Mouse (Mus musculus) myocyte (in vitro differentiated cells): ENCODE results near the gene Abcb8.

Experiments used
- CEBPB ChIP-seq: IDR thresholded peaks from 2 replicates; pipeline ENCODE4 v1.6.1; 2011; ENCODE audit warnings: mild to moderate bottlenecking, moderate library complexity; ENCODE audit not compliant: poor library complexity, insufficient read depth, severe bottlenecking
- E2F4 ChIP-seq: IDR thresholded peaks from one replicate; pipeline ENCODE4 v1.6.1; 2011; ENCODE audit warnings: mild to moderate bottlenecking, control low read depth, moderate library complexity; ENCODE audit not compliant: insufficient read depth
- MAX ChIP-seq: IDR thresholded peaks from one replicate; pipeline ENCODE4 v1.6.1; 2011; ENCODE audit warnings: low read depth, mild to moderate bottlenecking, control low read depth
- MYOG ChIP-seq, 3 experiments: IDR thresholded peaks; one replicate each; pipeline ENCODE4 v1.6.1; 2011; ENCODE audit warnings: control low read depth in 2 of 3, low read depth in 2 of 3, mild to moderate bottlenecking in 2 of 3; ENCODE audit not compliant: insufficient read length in 2 of 3, control insufficient read depth in 1 of 3, insufficient read depth in 1 of 3
- POLR2A ChIP-seq: IDR thresholded peaks from one replicate; pipeline ENCODE4 v1.6.1; 2011; ENCODE audit warnings: low read depth, mild to moderate bottlenecking, control low read depth, moderate library complexity; ENCODE audit not compliant: insufficient read length
- POLR2AphosphoS2 ChIP-seq: IDR thresholded peaks from one replicate; pipeline ENCODE4 v1.6.1; 2011; ENCODE audit warnings: low read depth, control low read depth; ENCODE audit not compliant: insufficient read length
- REST ChIP-seq: IDR thresholded peaks from one replicate; pipeline ENCODE4 v1.6.1; 2011; ENCODE audit warnings: mild to moderate bottlenecking, control low read depth, moderate library complexity; ENCODE audit not compliant: insufficient read depth, insufficient read length
- SRF ChIP-seq: IDR thresholded peaks from one replicate; pipeline ENCODE4 v1.6.1; 2011; ENCODE audit warnings: low read depth; ENCODE audit not compliant: control insufficient read depth, insufficient read length

GRCm38 (mm10) chr5:24428596-24428995, 35.1 kb downstream of the Abcb8 start:
- TF ChIP-seq POLR2A, result no peak
- TF ChIP-seq MAX, result no peak
- no peak for TF ChIP-seq CEBPB
- TF ChIP-seq MYOG (IDR thresholded peaks at IDR 0.05; ENCODE audit: control insufficient read depth in 1 of 3, insufficient read depth in 1 of 3, insufficient read length in 2 of 3, low read depth in 2 of 3), result no peak
- no peak for TF ChIP-seq E2F4
- no peak for TF ChIP-seq REST
- TF ChIP-seq POLR2AphosphoS2, result no peak
- no peak for TF ChIP-seq SRF
